Mouse (Mus musculus) small intestine, adult 10 weeks (tissue): Measurements from ENCODE around the gene Gm8082. TPM values are rescaled to one million over a fixed set of nuclear protein-coding genes. Genes with fewer than 3 reads are reported as not detected.

ENCODE experiments used
- polyA plus RNA-seq: library from polyadenylated mRNA; stranded (reverse); fragments of 350-450 nt; fragmentation: Illumina TruSeq; extraction: RNeasy Lipid Tissue Mini Kit (QIAGEN cat#74804); gene quantifications from one replicate; pipeline ENCODE4 v1.2.3, GENCODE M21; 2014; ENCODE audit warnings: low replicate concordance

Gm8082 gene
- polyA plus RNA-seq = not detected

DNA sequence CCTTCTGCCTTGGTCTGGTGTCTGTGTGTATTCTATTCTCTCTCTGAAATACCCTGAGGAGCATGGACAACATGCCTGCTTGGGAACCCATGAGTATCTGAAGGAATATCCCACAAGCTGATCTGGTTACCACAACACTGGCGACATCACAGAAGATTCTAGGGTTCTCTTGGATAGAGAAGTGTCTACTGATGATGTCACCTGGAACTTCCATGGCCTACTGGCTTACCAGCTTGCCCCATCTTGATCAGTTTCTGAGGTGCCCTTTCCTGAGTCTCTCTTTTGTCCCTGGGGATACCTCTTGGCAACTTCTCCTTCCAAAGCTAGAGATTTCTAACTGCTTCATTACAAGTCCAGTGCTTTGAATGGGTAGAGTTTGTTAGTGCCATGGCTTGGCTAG lies at the start of gene Gm8082:
Gene Gm8082 (minus strand): TSS at position 101 of the 400 bp plus-strand sequence.

GRCm38 (mm10) chr14:43015528-43015927 lies 22.1 kb upstream of the Gm8082 start, which contains the start of gene Gm10376:
Gene Gm10376, minus strand, starts transcription at chr14:43015628.

Other genes with a start within 250 kb of the Gm8082 start
- gene Gm3015, start 224.8 kb downstream of the Gm8082 start, polyA plus RNA-seq = not detected
- gene Gm10377, start 195.6 kb downstream of the Gm8082 start, polyA plus RNA-seq = not detected
- not detected for gene Gm21977, start 140.1 kb downstream of the Gm8082 start, polyA plus RNA-seq
- not detected for gene Gm10376, start 22.0 kb upstream of the Gm8082 start, polyA plus RNA-seq
- not detected for gene Gm8094, start 83.0 kb upstream of the Gm8082 start, polyA plus RNA-seq
- not detected for gene Gm8104, start 107.0 kb upstream of the Gm8082 start, polyA plus RNA-seq
- gene Gm7233, start 186.2 kb upstream of the Gm8082 start, polyA plus RNA-seq = not detected
- not detected for gene Gm8122, start 241.7 kb upstream of the Gm8082 start, polyA plus RNA-seq